Mouse (Mus musculus): Measurements from ENCODE around the gene Stt3b. TPM values are rescaled to one million over a fixed set of nuclear protein-coding genes. Genes with fewer than 3 reads are reported as not detected.

The Stt3b gene
- polyA plus RNA-seq (2016; fragmentation: Nextera tagmentation; extraction: Ambion mirVana) = 102 and 106 TPM in 2 replicates

GRCm38 (mm10) chr9:115310346-115311222 lies at the start of gene Stt3b:
Gene Stt3b, minus strand, starts transcription at chr9:115310421.
- Histone ChIP-seq H3K27ac (peak within 1 kb of the TSS; percentile 96), H3K4me2 (peak within 1 kb of the TSS; percentile 88), H3K4me3 (peak within 1 kb of the TSS; percentile 98), H3K4me1 (peaks cover 64% of the 10 kb centered on the region), H3K27me3 (replicated peaks) (no peaks in the 10 kb centered on the region), H3K9ac (peak within 1 kb of the TSS; percentile 99), H3K9me3 (replicated peaks) (no peaks in the 10 kb centered on the region), H3K36me3 (peaks cover 11% of the 10 kb centered on the region)
- WGBS (ENCODE audit: insufficient replicate concordance) = under 1% methylated on average over 85 of the region's 91 CpGs
- peak; percentile 88 for ATAC-seq

GRCm38 (mm10) chr9:115358421-115358820 lies 48.2 kb upstream of the Stt3b start:
- 76% methylated on average over 2 of the region's 2 CpGs for WGBS (ENCODE audit: insufficient replicate concordance)
- H3K9ac ChIP-seq = no peak overlapping the region

GRCm38 (mm10) chr9:115357996-115358395 lies 47.8 kb upstream of the Stt3b start:
- Histone ChIP-seq H3K4me2 (no peak overlapping the region), H3K36me3 (no peaks in the 10 kb centered on the region), H3K9me3 (replicated peaks) (no peaks in the 10 kb centered on the region), H3K27me3 (replicated peaks) (no peaks in the 10 kb centered on the region), H3K4me1 (peaks cover 15% of the 10 kb centered on the region), H3K4me3 (no peak overlapping the region), H3K9ac (no peak overlapping the region), H3K27ac (no peak overlapping the region)
- 69% methylated on average over 1 of the region's 1 CpGs for WGBS (ENCODE audit: insufficient replicate concordance)
- no peak for ATAC-seq

More at GRCm38 (mm10) chr9:115358421-115358820, 48.2 kb upstream of the Stt3b start:
- Histone ChIP-seq H3K36me3 (no peaks in the 10 kb centered on the region), H3K27ac (no peak overlapping the region), H3K9me3 (replicated peaks) (no peaks in the 10 kb centered on the region), H3K4me3 (no peak overlapping the region), H3K4me2 (no peak overlapping the region), H3K4me1 (peaks cover 15% of the 10 kb centered on the region), H3K27me3 (replicated peaks) (no peaks in the 10 kb centered on the region)
- ATAC-seq = no peak

GRCm38 (mm10) chr9:115356731-115357458 lies 46.7 kb upstream of the Stt3b start:
- no peak overlapping the region for H3K27ac ChIP-seq
- WGBS (ENCODE audit: insufficient replicate concordance) = 59% methylated on average over 19 of the region's 19 CpGs
- no peaks in the 10 kb centered on the region for H3K9me3 ChIP-seq (replicated peaks)
- H3K27me3 ChIP-seq (replicated peaks) = no peaks in the 10 kb centered on the region
- ATAC-seq = no peak
- no peak overlapping the region for H3K4me3 ChIP-seq
- no peak overlapping the region for H3K4me2 ChIP-seq
- peaks cover 15% of the 10 kb centered on the region for H3K4me1 ChIP-seq
- no peak overlapping the region for H3K9ac ChIP-seq
- H3K36me3 ChIP-seq = no peaks in the 10 kb centered on the region

GRCm38 (mm10) chr9:115355972-115356371 lies 45.8 kb upstream of the Stt3b start:
- no peak overlapping the region for H3K4me2 ChIP-seq
- peak; percentile 44; the same call in 1 of the 2 replicates for ATAC-seq
- no peaks in the 10 kb centered on the region for H3K9me3 ChIP-seq (replicated peaks)
- H3K36me3 ChIP-seq = no peaks in the 10 kb centered on the region
- H3K4me3 ChIP-seq = no peak overlapping the region
- no peak overlapping the region for H3K27ac ChIP-seq
- H3K9ac ChIP-seq = no peak overlapping the region
- no peaks in the 10 kb centered on the region for H3K27me3 ChIP-seq (replicated peaks)
- peaks cover 15% of the 10 kb centered on the region for H3K4me1 ChIP-seq
- WGBS (ENCODE audit: insufficient replicate concordance) = 26% methylated on average over 5 of the region's 5 CpGs

- H3K9ac ChIP-seq = no peak overlapping the region
- ATAC-seq = no peak
- no peak overlapping the region for H3K4me2 ChIP-seq
- 60% methylated on average over 4 of the region's 4 CpGs for WGBS (ENCODE audit: insufficient replicate concordance)
- H3K4me1 ChIP-seq = no peaks in the 10 kb centered on the region
- no peak overlapping the region for H3K4me3 ChIP-seq
- H3K27me3 ChIP-seq (replicated peaks) = no peaks in the 10 kb centered on the region; the same call in 1 of the 2 replicates
- H3K27ac ChIP-seq = no peak overlapping the region
- no peaks in the 10 kb centered on the region for H3K9me3 ChIP-seq (replicated peaks)
- no peaks in the 10 kb centered on the region for H3K36me3 ChIP-seq
Measured at GRCm38 (mm10) chr9:115349741-115350512, 39.7 kb upstream of the Stt3b start.

GRCm38 (mm10) chr9:115349106-115349505 lies 38.9 kb upstream of the Stt3b start:
- no peak for ATAC-seq
- WGBS (ENCODE audit: insufficient replicate concordance) = 55% methylated on average over 1 of the region's 1 CpGs
- Histone ChIP-seq H3K4me2 (no peak overlapping the region), H3K36me3 (no peaks in the 10 kb centered on the region), H3K4me1 (no peaks in the 10 kb centered on the region), H3K27ac (no peak overlapping the region), H3K4me3 (no peak overlapping the region), H3K9ac (no peak overlapping the region), H3K9me3 (replicated peaks) (no peaks in the 10 kb centered on the region), H3K27me3 (replicated peaks) (peaks cover 5% of the 10 kb centered on the region; the same call in 1 of the 2 replicates)

- no peaks in the 10 kb centered on the region for H3K36me3 ChIP-seq
- H3K27ac ChIP-seq = no peak overlapping the region
- no peak overlapping the region for H3K4me3 ChIP-seq
- no peak overlapping the region for H3K9ac ChIP-seq
- no peak overlapping the region for H3K4me2 ChIP-seq
- 60% methylated on average over 3 of the region's 3 CpGs for WGBS (ENCODE audit: insufficient replicate concordance)
- no peak for ATAC-seq
- no peaks in the 10 kb centered on the region for H3K4me1 ChIP-seq
- no peaks in the 10 kb centered on the region for H3K9me3 ChIP-seq (replicated peaks)
- H3K27me3 ChIP-seq (replicated peaks) = peaks cover 6% of the 10 kb centered on the region; the same call in 1 of the 2 replicates
Measured at GRCm38 (mm10) chr9:115344930-115345329, 34.7 kb upstream of the Stt3b start.

GRCm38 (mm10) chr9:115341576-115341975 lies 31.4 kb upstream of the Stt3b start:
- Histone ChIP-seq H3K9me3 (replicated peaks) (no peaks in the 10 kb centered on the region), H3K27me3 (replicated peaks) (0 out of 2 replicates have a peak, but pooled peaks cover 6% of the 10 kb centered on the region), H3K9ac (no peak overlapping the region), H3K4me2 (no peak overlapping the region), H3K4me3 (no peak overlapping the region), H3K36me3 (no peaks in the 10 kb centered on the region), H3K27ac (no peak overlapping the region), H3K4me1 (no peaks in the 10 kb centered on the region)
- 66% methylated on average over 9 of the region's 9 CpGs for WGBS (ENCODE audit: insufficient replicate concordance)
- ATAC-seq = no peak

GRCm38 (mm10) chr9:115340212-115340815 lies 30.1 kb upstream of the Stt3b start:
- ATAC-seq = no peak
- H3K9ac ChIP-seq = no peak overlapping the region
- 61% methylated on average over 12 of the region's 12 CpGs for WGBS (ENCODE audit: insufficient replicate concordance)

GRCm38 (mm10) chr9:115338816-115339215 lies 28.6 kb upstream of the Stt3b start:
- H3K27ac ChIP-seq = no peak overlapping the region
- H3K4me1 ChIP-seq = no peaks in the 10 kb centered on the region
- no peak overlapping the region for H3K4me3 ChIP-seq
- no peaks in the 10 kb centered on the region for H3K27me3 ChIP-seq (replicated peaks)
- no peaks in the 10 kb centered on the region for H3K36me3 ChIP-seq
- H3K4me2 ChIP-seq = no peak overlapping the region
- ATAC-seq = no peak
- H3K9me3 ChIP-seq (replicated peaks) = no peaks in the 10 kb centered on the region
- H3K9ac ChIP-seq = no peak overlapping the region
- 41% methylated on average over 6 of the region's 6 CpGs for WGBS (ENCODE audit: insufficient replicate concordance)

More at GRCm38 (mm10) chr9:115340212-115340815, 30.1 kb upstream of the Stt3b start:
- Histone ChIP-seq H3K9me3 (replicated peaks) (no peaks in the 10 kb centered on the region), H3K4me2 (no peak overlapping the region), H3K4me1 (no peaks in the 10 kb centered on the region), H3K4me3 (no peak overlapping the region), H3K27ac (no peak overlapping the region), H3K36me3 (no peaks in the 10 kb centered on the region), H3K27me3 (replicated peaks) (0 out of 2 replicates have a peak, but pooled peaks cover 6% of the 10 kb centered on the region)

Data from liver, embryonic 12.5 days (tissue).